Mouse (Mus musculus) adrenal gland, adult 8-10 months (tissue): ENCODE data around the gene Npffr2. TPM values are rescaled to one million over a fixed set of nuclear protein-coding genes. Genes with fewer than 3 reads are reported as not detected.

Experiments used
- total RNA-seq, 4 experiments: library from RNA; stranded (reverse); gene quantifications; 2 replicates each; pipeline ENCODE4 v1.2.4; 2022

The Npffr2 gene
- total RNA-seq, 4 experiments from 2014 or later = not detected

Other genes with a start within 250 kb of the Npffr2 start
- 1 to 10 TPM in 2 of 4 experiments, under 1 TPM in 1, not detected in 1; 0.31 to 4.0 (median 1.4) TPM for gene Gc, start 69.5 kb upstream of the Npffr2 start, total RNA-seq